Mouse (Mus musculus) kidney, postnatal 25 days (tissue): ENCODE measurements around the gene Otof.

ENCODE experiments used
- DNase-seq, 2 experiments: peaks; one replicate each; pipeline ENCODE4 v3.0.0; 2021; ENCODE audit warnings: mixed read lengths in 2 of 2

Gene Otof

DNA sequence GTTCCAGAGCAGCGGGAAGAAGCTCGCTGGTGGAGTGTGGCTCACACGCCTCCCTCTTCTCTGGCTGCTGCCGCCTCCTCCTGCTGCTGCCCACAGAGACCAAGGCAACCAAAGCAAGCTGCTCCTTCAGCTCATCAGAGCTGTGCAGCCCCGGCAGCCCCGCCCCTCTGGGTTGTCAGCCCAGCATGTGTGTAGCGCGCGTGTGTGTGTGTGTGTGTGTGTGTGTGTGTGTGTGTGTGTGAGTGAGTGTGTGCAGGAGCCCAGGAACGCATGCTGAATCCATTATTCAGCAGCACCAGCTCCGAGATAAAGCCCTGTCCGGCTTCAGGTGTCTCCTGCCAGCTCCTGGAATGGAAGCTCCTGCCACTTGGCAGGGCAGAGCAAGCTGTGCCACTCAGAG, at the start of gene Otof:
Gene Otof, minus strand, starts transcription at position 112 of the 400 bp plus-strand sequence.
- no peak for DNase-seq

DNA sequence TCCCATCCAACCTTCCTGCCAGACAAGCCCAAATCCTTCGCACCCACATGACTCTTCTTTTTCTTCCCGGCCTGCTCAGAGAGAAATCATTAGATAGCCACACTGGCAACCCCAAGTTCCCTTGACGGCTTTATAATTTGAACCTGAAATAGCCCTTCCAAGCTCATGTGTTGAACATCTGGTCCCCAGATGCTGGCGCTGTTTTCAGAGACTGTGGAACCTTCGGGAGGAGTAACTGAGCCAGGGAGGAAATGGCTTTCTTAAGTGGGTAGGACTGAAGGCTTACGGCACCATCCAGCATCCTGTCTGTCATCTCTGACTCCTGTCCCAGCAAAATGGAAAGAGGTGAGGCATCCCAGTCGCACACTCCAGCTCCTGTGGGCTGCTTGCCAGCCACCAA, 35.6 kb upstream of the Otof start:
- no peak for DNase-seq

GRCm38 (mm10) chr5:30496821-30497220, 35.1 kb upstream of the Otof start:
- DNase-seq, result peak in 1 of 2 experiments; percentile 13

GRCm38 (mm10) chr5:30495288-30495687, 33.6 kb upstream of the Otof start:
- DNase-seq, result peak in 1 of 2 experiments; percentile 5

DNA sequence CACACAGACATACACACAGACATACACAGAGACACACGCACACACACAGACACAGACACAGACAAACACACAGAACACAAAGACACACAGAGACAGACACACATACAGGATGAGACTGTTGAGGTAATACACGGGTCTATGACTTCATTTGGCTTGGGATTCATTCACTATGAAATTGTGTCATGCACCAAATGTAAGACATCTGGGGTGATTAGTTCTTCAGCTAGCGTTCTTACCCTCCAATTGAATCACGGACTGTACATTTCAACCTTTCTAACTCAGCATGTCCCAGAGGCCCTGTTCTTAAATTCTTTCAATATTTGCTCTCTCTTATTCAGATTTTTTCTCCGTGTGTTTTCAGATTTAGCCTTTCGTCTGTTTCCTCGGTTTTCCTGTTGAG, 32.9 kb upstream of the Otof start:
- DNase-seq, result no peak

DNA sequence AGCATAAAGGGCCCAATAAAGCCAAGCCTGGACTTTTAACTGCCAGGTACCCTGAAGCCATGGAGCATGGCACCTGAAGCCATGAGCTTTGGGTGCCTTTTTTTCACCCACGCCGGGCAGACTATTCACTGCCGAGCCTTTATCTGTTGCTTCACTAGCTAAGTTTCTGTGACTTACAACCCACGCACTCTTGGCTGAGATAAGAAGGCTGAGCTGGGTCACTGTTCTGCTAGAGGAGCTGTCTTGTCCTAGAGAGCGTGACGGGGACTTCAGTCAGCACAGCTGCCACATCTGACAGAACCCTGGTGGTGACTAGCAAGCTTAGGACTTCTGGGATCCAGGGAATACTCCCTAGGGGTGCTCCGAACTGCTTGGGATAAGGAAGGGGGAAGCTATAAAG, 32.0 kb upstream of the Otof start:
- peak in 1 of 2 experiments; percentile 32 for DNase-seq

DNA sequence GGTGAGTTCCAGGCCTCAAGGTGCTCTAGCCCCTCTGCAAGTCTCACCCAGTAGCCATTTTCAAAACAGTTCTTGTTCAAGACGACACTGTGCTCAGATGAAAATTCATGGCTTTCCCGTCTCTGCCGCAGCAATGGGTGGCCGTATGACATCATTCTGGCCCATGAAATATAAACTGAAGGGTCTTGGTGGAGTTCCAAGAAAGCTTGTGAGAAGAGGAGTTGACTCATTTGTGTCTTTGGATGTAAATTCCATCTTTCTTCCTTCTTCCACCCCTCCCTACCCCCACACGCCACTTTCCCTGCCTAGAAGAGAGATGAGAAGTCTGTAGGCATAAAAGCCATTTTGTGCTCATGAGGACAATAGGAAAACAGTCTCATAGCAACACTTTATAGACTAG, 29.1 kb upstream of the Otof start:
- DNase-seq, result no peak

- DNase-seq, result peak in 1 of 2 experiments; percentile 20
These were observed 28.5 kb upstream of the Otof start for GRCm38 (mm10) chr5:30490215-30490614.

DNA sequence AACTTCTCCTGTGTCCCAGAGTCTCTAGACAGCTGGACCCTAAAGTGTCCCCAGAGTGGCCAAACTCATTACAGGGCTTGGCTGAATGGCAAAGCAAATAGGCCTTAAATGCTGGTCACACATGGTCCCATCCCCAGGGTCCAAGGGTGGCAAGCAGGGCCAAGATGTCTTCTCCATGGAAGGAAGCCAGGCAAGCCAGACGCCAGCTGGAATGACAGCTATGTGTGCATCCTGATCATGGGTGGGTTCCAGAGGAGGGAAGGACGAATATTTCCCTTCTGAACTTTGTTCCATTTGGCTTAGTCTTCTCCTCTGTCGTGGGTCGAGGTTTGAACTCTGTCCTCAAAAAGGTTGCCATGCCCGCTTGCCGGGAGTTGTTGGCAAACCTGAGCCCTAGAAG, 23.4 kb upstream of the Otof start:
- peak; percentile 47 to 71 for DNase-seq

DNA sequence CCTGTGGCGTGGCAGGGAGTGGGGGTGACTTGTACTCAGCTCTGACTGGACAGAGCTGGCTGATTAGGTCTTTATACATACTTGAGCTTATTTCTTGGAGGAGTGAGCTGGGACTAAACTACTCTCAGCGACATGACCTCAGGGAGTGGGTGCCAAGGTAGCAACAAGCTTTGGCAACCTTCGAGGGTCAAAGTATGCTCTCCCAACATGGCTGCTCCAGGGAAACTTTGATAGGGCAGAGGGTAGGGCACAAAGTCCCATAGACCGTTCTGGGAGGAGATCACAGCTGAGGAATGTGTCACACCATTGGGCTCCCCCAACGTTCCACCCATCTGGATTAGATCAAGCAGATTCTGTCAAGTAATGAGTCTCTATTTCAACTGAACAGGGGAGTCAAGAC, 22.9 kb upstream of the Otof start:
- peak; percentile 28 to 43 for DNase-seq

DNA sequence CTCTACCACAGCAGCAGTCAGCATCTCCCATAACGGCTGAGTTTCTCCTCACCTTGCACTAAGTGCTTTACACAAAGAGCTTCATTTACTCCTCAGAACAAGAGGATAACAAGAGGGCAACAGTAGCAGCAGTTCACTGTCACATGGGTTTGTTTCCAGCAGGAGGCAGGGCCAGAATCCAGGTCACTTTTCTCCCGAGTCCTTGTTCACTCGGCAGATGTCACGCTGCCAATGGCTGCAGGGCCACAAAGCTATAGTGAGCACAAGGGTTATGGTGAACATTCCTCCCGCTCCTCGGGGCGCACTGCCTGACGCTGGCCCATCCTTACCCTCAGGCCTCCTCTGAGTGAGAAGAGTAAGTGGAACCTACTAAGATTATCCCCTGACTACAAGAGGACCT, 21.8 kb upstream of the Otof start:
- DNase-seq, result no peak

DNA sequence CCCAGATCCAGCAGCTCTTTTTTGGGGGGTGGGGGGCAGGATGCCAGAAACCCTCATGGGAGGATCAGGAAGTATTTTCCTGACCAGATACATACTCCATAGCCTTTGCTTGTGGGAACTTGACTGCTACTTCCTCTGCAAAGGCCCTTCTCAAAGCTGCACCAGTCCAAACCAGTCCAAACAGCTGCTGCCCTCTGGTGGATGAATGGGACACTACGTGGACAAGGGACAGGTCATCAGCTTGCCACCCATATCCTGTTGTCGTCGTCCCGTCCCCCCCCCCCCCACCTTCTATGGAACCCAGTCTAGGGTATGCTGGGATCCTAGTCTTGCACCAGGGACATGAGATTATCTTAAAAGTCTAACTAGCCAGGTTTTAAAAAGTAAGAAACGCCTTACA, 20.6 kb upstream of the Otof start:
- peak; percentile 65 to 81 for DNase-seq

DNA sequence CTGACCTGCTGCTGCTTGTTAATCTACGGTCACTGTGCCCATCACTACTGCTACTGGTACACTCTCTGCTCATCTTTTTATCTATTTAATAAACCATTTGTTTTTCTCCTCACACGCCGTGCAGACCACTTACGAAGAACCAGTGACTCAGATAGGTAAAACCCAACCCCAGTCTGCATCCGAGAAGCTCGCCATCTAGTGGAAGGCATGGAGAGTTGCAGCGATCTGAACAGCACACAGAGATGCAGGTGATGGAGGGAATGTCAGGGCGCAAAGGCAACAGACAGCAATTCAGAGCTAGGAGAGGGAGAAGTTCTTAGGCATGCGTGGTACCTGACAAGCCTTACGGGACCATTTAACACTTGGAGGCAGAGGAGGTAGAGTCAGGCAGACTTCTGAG, 14.8 kb upstream of the Otof start:
- no peak for DNase-seq

DNA sequence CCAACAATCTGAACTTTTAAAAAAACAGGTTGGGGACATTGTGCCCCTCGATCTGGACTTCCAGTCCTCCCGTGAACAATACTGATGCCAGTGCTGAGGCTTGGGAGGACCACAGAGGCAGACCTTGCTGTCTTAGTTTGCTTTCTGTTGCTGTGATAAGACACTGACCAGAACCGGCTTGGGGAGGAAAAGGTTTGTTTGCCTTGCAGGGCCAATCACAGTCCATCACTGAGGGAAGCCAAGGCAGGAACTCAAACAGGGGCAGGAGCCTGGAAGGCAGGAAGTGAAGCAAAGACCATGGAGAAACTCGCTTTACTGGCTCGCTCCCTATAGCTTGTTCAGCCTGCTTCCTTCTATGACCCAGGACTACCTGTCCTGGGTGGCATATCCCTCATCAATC, 10.4 kb upstream of the Otof start:
- DNase-seq, result no peak

- DNase-seq, result no peak
These were observed 8.7 kb upstream of the Otof start for GRCm38 (mm10) chr5:30470454-30470853.

GRCm38 (mm10) chr5:30466315-30466714, 4.6 kb upstream of the Otof start:
- no peak for DNase-seq

DNA sequence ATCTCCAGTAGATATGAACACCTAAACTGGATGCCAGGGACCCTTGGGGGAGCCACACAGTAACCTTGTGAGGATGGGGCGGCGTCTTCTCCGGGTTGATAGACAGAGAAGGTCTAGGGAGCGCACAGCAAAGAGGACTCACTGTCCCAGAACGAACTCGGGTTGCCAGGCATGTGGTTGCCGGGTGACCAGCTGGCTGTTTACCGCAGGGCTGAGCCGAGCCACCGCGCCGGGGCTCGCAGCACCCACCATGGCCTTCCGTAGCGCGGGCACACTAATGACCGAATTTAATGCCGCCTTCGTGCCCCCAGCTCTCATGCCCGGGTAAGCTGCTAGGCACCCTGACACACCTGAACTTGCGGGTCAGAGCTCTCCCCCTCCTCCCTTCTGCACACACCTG, 4.1 kb upstream of the Otof start, which contains the start of gene 1700001C02Rik:
Gene 1700001C02Rik, plus strand, starts transcription at position 187 of the 400 bp plus-strand sequence.
- DNase-seq, result no peak

DNA sequence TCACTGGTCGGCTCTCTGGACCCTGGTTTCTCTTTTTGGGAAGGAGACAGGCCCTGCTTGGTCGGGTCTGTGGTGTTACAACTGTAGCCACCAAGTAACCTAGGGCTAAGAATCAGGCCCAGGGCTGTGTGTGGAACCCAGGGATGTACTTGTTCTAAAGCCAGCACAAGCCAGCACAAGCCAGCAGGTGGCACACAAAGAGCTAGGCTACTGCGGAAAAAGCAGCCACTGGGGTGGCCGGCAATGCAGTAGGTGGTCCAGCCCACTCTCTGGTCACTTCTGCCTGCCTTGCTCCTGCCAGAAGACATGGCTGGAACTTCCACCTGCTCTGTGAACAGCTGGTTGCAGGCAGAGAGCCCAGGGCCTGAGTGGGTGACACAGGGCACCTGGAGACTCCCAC, 1.6 kb downstream of the Otof start:
- DNase-seq, result no peak

- DNase-seq, result peak in 1 of 2 experiments; percentile 28
These were observed 5.7 kb downstream of the Otof start for GRCm38 (mm10) chr5:30456056-30456455.

DNA sequence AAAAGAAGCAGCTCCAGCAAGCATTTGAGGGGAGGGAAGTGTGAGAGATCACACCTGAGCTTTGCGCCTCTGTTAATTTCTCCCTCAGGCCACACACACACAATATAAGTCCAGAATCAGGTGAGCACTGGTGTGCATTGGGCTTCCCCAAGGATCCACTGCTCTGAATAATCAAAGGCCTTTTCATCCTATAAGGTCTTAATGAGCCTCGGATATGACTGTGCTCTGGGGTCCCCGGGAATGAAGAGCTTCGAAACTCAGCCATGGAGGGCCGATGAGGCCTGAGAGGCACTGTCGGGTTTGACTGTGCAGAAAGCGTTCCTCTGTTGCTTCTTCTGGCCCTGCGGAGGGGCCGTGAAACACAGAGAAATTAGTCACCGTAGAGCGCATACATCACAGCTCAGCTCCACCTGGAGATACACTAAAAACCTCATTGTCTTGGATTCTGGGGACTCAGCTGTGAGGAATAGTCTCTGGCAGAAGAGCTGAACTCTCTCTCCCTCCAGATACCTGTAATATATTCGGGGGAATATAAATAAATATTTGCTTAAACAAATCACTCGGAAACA, 17.3 kb downstream of the Otof start:
- no peak for DNase-seq

- DNase-seq, result no peak
These were observed 19.5 kb downstream of the Otof start for GRCm38 (mm10) chr5:30442196-30442595.

GRCm38 (mm10) chr5:30440308-30440906, 21.3 kb downstream of the Otof start:
- no peak for DNase-seq

- DNase-seq, result no peak
These were observed 22.8 kb downstream of the Otof start for GRCm38 (mm10) chr5:30438931-30439330.

DNA sequence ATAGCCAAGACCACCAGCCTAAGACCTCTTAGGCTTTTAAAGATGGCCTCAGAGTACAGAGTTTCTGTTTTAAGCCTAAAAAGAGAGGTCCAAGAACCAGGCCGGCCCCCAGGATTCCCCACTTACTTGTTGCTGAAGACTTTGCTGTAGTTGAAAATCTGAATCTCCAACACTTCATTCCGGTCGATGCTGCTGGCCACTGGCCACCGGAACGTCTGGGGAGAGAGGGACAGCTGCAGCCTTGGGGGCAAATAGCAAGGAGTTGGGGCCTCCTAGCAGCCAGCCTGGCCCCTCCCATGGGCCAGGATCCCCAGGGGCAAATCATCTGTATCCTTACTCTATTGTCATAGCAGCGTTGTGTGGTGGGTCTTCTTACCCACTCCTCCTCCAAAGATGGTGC, 34.3 kb downstream of the Otof start:
- no peak for DNase-seq
